Mouse (Mus musculus) CH12.LX (cell line): ENCODE measurements around the gene Eogt. TPM values are rescaled to one million over a fixed set of nuclear protein-coding genes. Genes with fewer than 3 reads are reported as not detected.

ENCODE experiments used
- DNase-seq: peaks from one replicate; pipeline ENCODE4 v3.0.0-alpha.2; 2013; ENCODE audit errors: extremely low read depth
- H3K27ac ChIP-seq: 2 replicates; pipeline ENCODE4 v1.5.1; 2012; ENCODE audit warnings: low read depth, mild to moderate bottlenecking, control low read depth, moderate library complexity; ENCODE audit not compliant: insufficient read depth
- H3K27me3 ChIP-seq: replicated peaks from 2 replicates; pipeline ENCODE3; 2012; ENCODE audit warnings: inconsistent platforms
- H3K36me3 ChIP-seq, 2 experiments: replicated peaks in 1 of 2; 2 replicates each; pipeline versions ENCODE3 to v1.6.1; 2012; ENCODE audit warnings: inconsistent platforms in 1 of 2, low read length in 1 of 2, mild to moderate bottlenecking in 1 of 2, mixed read lengths in 1 of 2, moderate library complexity in 1 of 2; ENCODE audit not compliant: control insufficient read depth in 1 of 2, insufficient read depth in 1 of 2
- H3K4me1 ChIP-seq, 2 experiments: 2 replicates each; pipeline ENCODE4 v1.6.1; 2012; ENCODE audit warnings: inconsistent platforms in 1 of 2, moderate library complexity in 1 of 2; ENCODE audit not compliant: insufficient read depth in 2 of 2, control insufficient read depth in 1 of 2
- H3K4me2 ChIP-seq: 2 replicates; pipeline ENCODE4 v1.6.1; 2012; ENCODE audit warnings: low read depth, mild to moderate bottlenecking, control low read depth; ENCODE audit not compliant: poor library complexity, insufficient read depth, severe bottlenecking
- H3K4me3 ChIP-seq, 3 experiments: fragments of 150-350 bp in 1 of 3; sonication (generic) in 1 of 3; replicated peaks in 1 of 3; 2 replicates each; pipeline versions ENCODE3 to v1.5.1; 2011 to 2012; ENCODE audit warnings: low read depth in 2 of 3, low read length in 2 of 3, mild to moderate bottlenecking in 2 of 3, moderate library complexity in 2 of 3, control low read depth in 1 of 3, improper control_type of control experiment in 1 of 3, inconsistent platforms in 1 of 3, mixed read lengths in 1 of 3; ENCODE audit not compliant: poor library complexity in 1 of 3
- H3K79me2 ChIP-seq: replicated peaks from 2 replicates; pipeline ENCODE4 v1.6.1; 2012; ENCODE audit warnings: mild to moderate bottlenecking, moderate library complexity; ENCODE audit not compliant: control insufficient read depth, poor library complexity, insufficient read depth, severe bottlenecking; ENCODE audit errors: extremely low read depth
- H3K9ac ChIP-seq: 2 replicates; pipeline ENCODE4 v1.6.1; 2012; ENCODE audit warnings: low read depth, mild to moderate bottlenecking, control low read depth, moderate library complexity; ENCODE audit not compliant: insufficient read depth
- H3K9me3 ChIP-seq: replicated peaks from 2 replicates; pipeline ENCODE3; 2012; ENCODE audit warnings: low read length, inconsistent platforms, mixed read lengths
- CHD1 ChIP-seq: IDR thresholded peaks from 2 replicates; pipeline ENCODE4 v1.6.1; 2012; ENCODE audit warnings: low read depth, low read length, improper control_type of control experiment, inconsistent platforms
- CHD2 ChIP-seq: IDR thresholded peaks from 2 replicates; pipeline ENCODE4 v1.6.1; 2011; ENCODE audit warnings: low read length, improper control_type of control experiment
- ELF1 ChIP-seq: IDR thresholded peaks from 2 replicates; pipeline ENCODE4 v1.6.1; 2014; ENCODE audit warnings: low read depth, mild to moderate bottlenecking, inconsistent platforms, low read length, improper control_type of control experiment
- EP300 ChIP-seq: IDR thresholded peaks from 2 replicates; pipeline ENCODE4 v1.6.1; 2011; ENCODE audit warnings: low read length, improper control_type of control experiment
- GABPA ChIP-seq: IDR thresholded peaks from 2 replicates; pipeline ENCODE4 v1.6.1; 2012; ENCODE audit warnings: low read depth, low read length, improper control_type of control experiment, inconsistent platforms; ENCODE audit not compliant: insufficient replicate concordance
- HCFC1 ChIP-seq: IDR thresholded peaks from 2 replicates; pipeline ENCODE4 v1.6.1; 2012; ENCODE audit warnings: low read depth, mild to moderate bottlenecking, inconsistent platforms, low read length, improper control_type of control experiment
- JUN ChIP-seq: IDR thresholded peaks from 2 replicates; pipeline ENCODE4 v1.6.1; 2011; ENCODE audit warnings: low read depth, mild to moderate bottlenecking, low read length, improper control_type of control experiment, moderate library complexity; ENCODE audit not compliant: insufficient read depth
- MAX ChIP-seq: IDR thresholded peaks from 2 replicates; pipeline ENCODE4 v1.6.1; 2011; ENCODE audit warnings: low read length, improper control_type of control experiment
- MEF2A ChIP-seq: IDR thresholded peaks from 2 replicates; pipeline ENCODE4 v1.6.1; 2014; ENCODE audit warnings: low read depth, mild to moderate bottlenecking, inconsistent platforms, low read length, improper control_type of control experiment, borderline replicate concordance
- NELFE ChIP-seq: IDR thresholded peaks from 2 replicates; pipeline ENCODE4 v1.6.1; 2011; ENCODE audit warnings: low read depth, low read length, improper control_type of control experiment
- PAX5 ChIP-seq: IDR thresholded peaks from 2 replicates; pipeline ENCODE4 v1.6.1; 2012; ENCODE audit warnings: low read length, inconsistent platforms, mixed read lengths
- POLR2A ChIP-seq: IDR thresholded peaks from 2 replicates; pipeline ENCODE4 v1.6.1; 2011; ENCODE audit warnings: low read depth, mild to moderate bottlenecking, improper control_type of control experiment, low read length
- POLR2AphosphoS2 ChIP-seq: IDR thresholded peaks from 2 replicates; pipeline ENCODE4 v1.6.1; 2011; ENCODE audit warnings: low read depth, low read length, improper control_type of control experiment
- RAD21 ChIP-seq: IDR thresholded peaks from 2 replicates; pipeline ENCODE4 v1.6.1; 2011; ENCODE audit warnings: low read depth, mild to moderate bottlenecking, low read length, improper control_type of control experiment, moderate library complexity
- RCOR1 ChIP-seq: conservative IDR thresholded peaks from 2 replicates; pipeline ENCODE4 v1.6.1; 2012; ENCODE audit warnings: low read depth, mild to moderate bottlenecking, inconsistent platforms, low read length, improper control_type of control experiment
- TBP ChIP-seq: conservative IDR thresholded peaks from 2 replicates; pipeline ENCODE4 v1.6.1; 2011; ENCODE audit warnings: low read depth, low read length, improper control_type of control experiment
- TCF12 ChIP-seq: IDR thresholded peaks from 2 replicates; pipeline ENCODE4 v1.6.1; 2014; ENCODE audit warnings: low read depth, mild to moderate bottlenecking, inconsistent platforms, low read length, improper control_type of control experiment
- USF1 ChIP-seq: IDR thresholded peaks from 2 replicates; pipeline ENCODE4 v1.6.1; 2014; ENCODE audit warnings: low read depth, mild to moderate bottlenecking, inconsistent platforms, low read length, improper control_type of control experiment
- USF2 ChIP-seq: conservative IDR thresholded peaks from 2 replicates; pipeline ENCODE4 v1.6.1; 2011; ENCODE audit warnings: low read depth, low read length, improper control_type of control experiment
- ZC3H11A ChIP-seq: IDR thresholded peaks from 2 replicates; pipeline ENCODE4 v1.6.1; 2012; ENCODE audit warnings: low read depth, mild to moderate bottlenecking, inconsistent platforms, low read length, improper control_type of control experiment
- ZKSCAN1 ChIP-seq: IDR thresholded peaks from 2 replicates; pipeline ENCODE4 v1.6.1; 2012; ENCODE audit warnings: low read depth, inconsistent platforms, low read length, improper control_type of control experiment, borderline replicate concordance
- ZNF384 ChIP-seq: IDR thresholded peaks from 2 replicates; pipeline ENCODE4 v1.6.1; 2012; ENCODE audit warnings: low read depth, low read length, improper control_type of control experiment, inconsistent platforms
- dilution Hi-C: fragments of 300-500 bp; cut with MboI; formaldehyde crosslinking; loops from 2 replicates; pipeline ENCODE4 v1.14.3; 2020; ENCODE audit warnings: low sequenced_read_pairs; ENCODE audit not compliant: extremely low pct_unique_long_range_greater_than_20kb, extremely low pct_ligation_motif_present
- in situ Hi-C: fragments of 300-500 bp; cut with MboI; formaldehyde crosslinking; loops from 3 replicates; pipeline ENCODE4 v1.14.3; 2019; ENCODE audit warnings: low sequenced_read_pairs, low pct_ligation_motif_present, low pct_unique_long_range_greater_than_20kb, mixed read lengths
- polyA plus RNA-seq: library from polyadenylated mRNA; unstranded; fragments of >175 nt; gene quantifications from 2 replicates; pipeline ENCODE4 v1.2.1, GENCODE M21; 2012; ENCODE audit warnings: low read depth; ENCODE audit not compliant: insufficient read length
- total RNA-seq, 2 experiments: library from RNA; depleted of rRNA; stranded (reverse); fragments of 300-350 nt in 1 of 2; fragments of >200 nt in 1 of 2; gene quantifications; 2 replicates each; pipeline ENCODE4 v1.2.3; 2012 to 2014

The Eogt gene
- total and polyA plus RNA-seq, 3 experiments: 8.0 to 13.9 (median 10.9) TPM

DNA sequence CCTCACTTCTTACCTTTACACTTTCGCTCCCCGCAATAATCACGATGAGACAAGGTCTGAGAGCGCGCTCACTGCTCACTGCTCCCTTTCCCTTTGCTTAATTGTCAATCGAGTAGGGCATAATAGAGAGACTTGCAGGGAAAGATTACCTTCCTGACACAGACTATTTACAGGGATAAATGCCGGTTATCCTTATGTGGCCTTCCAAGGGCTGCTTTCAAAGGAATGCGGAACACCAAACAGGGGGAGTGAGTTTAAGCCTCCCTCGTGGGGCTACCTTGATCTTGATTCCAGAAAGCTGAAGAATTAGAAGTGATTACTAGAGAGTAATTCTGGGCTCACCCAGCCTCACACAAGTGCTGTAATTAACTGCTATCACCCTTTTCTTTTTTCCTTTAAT is 69.0 kb downstream of the Eogt start:
- no peak for TF ChIP-seq ELF1
- TF ChIP-seq CHD1: no peak
- TF ChIP-seq USF2: no peak
- no peak for TF ChIP-seq EP300
- no peak for TF ChIP-seq JUN
- no peak for TF ChIP-seq RAD21
- no peak for TF ChIP-seq USF1
- no peak overlapping the region for H3K9ac ChIP-seq
- H3K36me3 ChIP-seq: no peaks in the 10 kb centered on the region
- dilution Hi-C loops: no loop called here
- in situ Hi-C loops: no loop called here
- DNase-seq: no peak
- H3K4me1 ChIP-seq: no peaks in the 10 kb centered on the region
- no peak overlapping the region for H3K4me2 ChIP-seq
- peaks cover 18% of the 10 kb centered on the region for H3K27me3 ChIP-seq
- no peaks in the 10 kb centered on the region for H3K79me2 ChIP-seq
- peaks cover 4% of the 10 kb centered on the region for H3K9me3 ChIP-seq
- H3K4me3 ChIP-seq: no peak overlapping the region
- no peak overlapping the region for H3K27ac ChIP-seq

DNA sequence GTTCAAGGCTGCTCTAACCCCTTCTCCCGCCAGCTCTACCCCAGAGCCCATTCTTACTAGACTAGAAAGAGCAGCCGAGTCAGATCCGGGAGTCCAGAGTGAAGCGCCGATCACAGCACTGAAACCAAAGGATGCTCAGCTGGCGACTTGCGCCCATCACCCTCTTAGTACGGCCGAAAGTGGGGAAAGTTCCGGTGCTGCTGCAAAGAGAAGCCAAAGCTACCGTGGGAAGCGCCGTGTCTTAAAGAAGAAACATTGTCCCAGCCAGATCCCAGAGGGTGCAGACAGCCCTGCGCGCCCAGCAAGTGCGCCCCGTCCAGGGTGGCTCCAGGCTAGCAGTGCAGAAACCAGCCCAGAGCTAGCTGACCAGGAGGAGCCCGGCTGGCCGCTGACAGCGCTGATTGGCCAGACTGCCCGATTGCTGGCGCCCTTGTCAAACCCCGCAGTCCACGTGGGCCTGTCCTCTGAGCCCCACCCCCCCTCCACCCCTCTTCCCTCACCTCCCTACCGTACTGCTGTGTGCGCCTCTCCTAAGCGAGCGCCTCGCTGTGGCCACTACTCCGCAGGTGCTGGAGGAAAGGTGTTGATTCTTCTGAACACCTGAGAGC is 88.8 kb downstream of the Eogt start, which contains the start of gene Fam19a4:
Gene Fam19a4 (minus strand): TSS at position 340 of the 608 bp plus-strand sequence.
- no peaks in the 10 kb centered on the region for H3K36me3 ChIP-seq
- in situ Hi-C loops: no loop called here
- no peak for DNase-seq
- H3K4me1 ChIP-seq: no peaks in the 10 kb centered on the region
- H3K27ac ChIP-seq: no peak within 1 kb of the TSS
- peaks cover 74% of the 10 kb centered on the region for H3K27me3 ChIP-seq
- no peak within 1 kb of the TSS for H3K4me3 ChIP-seq
- TF ChIP-seq ZC3H11A (no peak), MEF2A (no peak), HCFC1 (no peak), POLR2AphosphoS2 (no peak), NELFE (no peak), ZKSCAN1 (no peak), PAX5 (no peak), ZNF384 (no peak), USF1 (no peak), MAX (no peak), GABPA (no peak), CHD2 (no peak), POLR2A (no peak), TBP (no peak), JUN (no peak), RCOR1 (no peak), TCF12 (no peak)
- H3K4me2 ChIP-seq: 0 out of 2 replicates have a peak within 1 kb of the TSS, but pooled peaks have one; percentile 12
- dilution Hi-C loops: no loop called here
- H3K9me3 ChIP-seq: no peaks in the 10 kb centered on the region
- no peaks in the 10 kb centered on the region for H3K79me2 ChIP-seq
- H3K9ac ChIP-seq: no peak within 1 kb of the TSS

Other genes starting within 250 kb of the Eogt start
- not detected in 2 replicates for gene Fam19a4, start 88.8 kb downstream of the Eogt start, total RNA-seq (2012; rRNA removed)
- not detected in 2 replicates for gene Fam19a4, start 88.8 kb downstream of the Eogt start, total RNA-seq (2014; rRNA removed)
- gene Fam19a4, start 88.8 kb downstream of the Eogt start, polyA plus RNA-seq: not detected in 2 replicates
- 22.3 and 23.5 TPM in 2 replicates for gene Tmf1, start 29.9 kb upstream of the Eogt start, total RNA-seq (2012; rRNA removed)
- 12.7 and 13.7 TPM in 2 replicates for gene Tmf1, start 29.9 kb upstream of the Eogt start, total RNA-seq (2014; rRNA removed)
- 25.1 and 26.4 TPM in 2 replicates for gene Tmf1, start 29.9 kb upstream of the Eogt start, polyA plus RNA-seq
- gene Uba3, start 56.5 kb upstream of the Eogt start, total RNA-seq (2012; rRNA removed): 47.3 and 52.7 TPM in 2 replicates
- gene Uba3, start 56.5 kb upstream of the Eogt start, total RNA-seq (2014; rRNA removed): 106 and 120 TPM in 2 replicates
- gene Uba3, start 56.5 kb upstream of the Eogt start, polyA plus RNA-seq: 55.6 and 69.5 TPM in 2 replicates
- gene Arl6ip5, start 61.5 kb upstream of the Eogt start, total RNA-seq (2012; rRNA removed): 43.6 and 45.3 TPM in 2 replicates
- 115 and 118 TPM in 2 replicates for gene Arl6ip5, start 61.5 kb upstream of the Eogt start, total RNA-seq (2014; rRNA removed)
- gene Arl6ip5, start 61.5 kb upstream of the Eogt start, polyA plus RNA-seq: 135 and 146 TPM in 2 replicates
- not detected in 2 replicates for gene Lmod3, start 103.6 kb upstream of the Eogt start, total RNA-seq (2012; rRNA removed)
- not detected in 2 replicates for gene Lmod3, start 103.6 kb upstream of the Eogt start, total RNA-seq (2014; rRNA removed)
- not detected in 2 replicates for gene Lmod3, start 103.6 kb upstream of the Eogt start, polyA plus RNA-seq